Mouse (Mus musculus) ovary, adult 18-20 months (tissue): ENCODE measurements around the gene Rab22a.
"Not testable (repeated sequence)": the region's sequence is repeated elsewhere in the genome, so short reads cannot be mapped to it uniquely, and the experiment has no call there.

Experiments
- DNase-seq: peaks from one replicate; pipeline ENCODE4 v3.0.0; 2022; ENCODE audit warnings: low spot score, mixed read lengths

Gene Rab22a

GRCm38 (mm10) chr2:173672328-173672896 lies 12.9 kb downstream of the Rab22a start:
- DNase-seq, result no peak

GRCm38 (mm10) chr2:173673469-173673868 lies 13.9 kb downstream of the Rab22a start:
- DNase-seq, result no peak

GRCm38 (mm10) chr2:173678593-173678992 lies 19.0 kb downstream of the Rab22a start:
- no peak for DNase-seq

GRCm38 (mm10) chr2:173679217-173679616 lies 19.7 kb downstream of the Rab22a start:
- no peak for DNase-seq

GRCm38 (mm10) chr2:173680153-173680552 lies 20.6 kb downstream of the Rab22a start:
- no peak for DNase-seq

- DNase-seq, result no peak
Measured at GRCm38 (mm10) chr2:173682773-173683172, 23.2 kb downstream of the Rab22a start.

GRCm38 (mm10) chr2:173685781-173686361 lies 26.3 kb downstream of the Rab22a start:
- no peak for DNase-seq

GRCm38 (mm10) chr2:173687363-173687762 lies 27.8 kb downstream of the Rab22a start:
- DNase-seq, result no peak

- DNase-seq, result no peak
Measured at GRCm38 (mm10) chr2:173689835-173690234, 30.3 kb downstream of the Rab22a start.

- DNase-seq, result no peak
Measured at GRCm38 (mm10) chr2:173691748-173692147, 32.2 kb downstream of the Rab22a start.

GRCm38 (mm10) chr2:173692693-173693092 lies 33.1 kb downstream of the Rab22a start:
- no peak for DNase-seq

- DNase-seq, result no peak
Measured at GRCm38 (mm10) chr2:173698850-173699249, 39.3 kb downstream of the Rab22a start.

GRCm38 (mm10) chr2:173702096-173702866 lies 42.7 kb downstream of the Rab22a start:
- no peak for DNase-seq

GRCm38 (mm10) chr2:173702867-173703237 lies 43.3 kb downstream of the Rab22a start:
- no peak for DNase-seq

- DNase-seq, result no peak
Measured at GRCm38 (mm10) chr2:173705827-173706551, 46.4 kb downstream of the Rab22a start.

GRCm38 (mm10) chr2:173707626-173708025 lies 48.1 kb downstream of the Rab22a start:
- not testable (repeated sequence) for DNase-seq

GRCm38 (mm10) chr2:173710193-173710592 lies 50.6 kb downstream of the Rab22a start:
- no peak for DNase-seq

- DNase-seq, result no peak
Measured at GRCm38 (mm10) chr2:173712656-173713055, 53.1 kb downstream of the Rab22a start.

GRCm38 (mm10) chr2:173713241-173713640 lies 53.7 kb downstream of the Rab22a start:
- no peak for DNase-seq

- no peak for DNase-seq
Measured at GRCm38 (mm10) chr2:173714620-173715218, 55.2 kb downstream of the Rab22a start.

GRCm38 (mm10) chr2:173716966-173717365 lies 57.4 kb downstream of the Rab22a start:
- DNase-seq, result no peak

- DNase-seq, result not testable (repeated sequence)
Measured at GRCm38 (mm10) chr2:173719115-173719514, 59.6 kb downstream of the Rab22a start, which contains the start of gene 1700010B08Rik. Gene 1700010B08Rik, plus strand, starts transcription at chr2:173719415.
